Mouse (Mus musculus) ES-E14 (cell line): ENCODE results near the gene Col6a3.

Experiments used
- CHD2 ChIP-seq: IDR thresholded peaks from 2 replicates; pipeline ENCODE4 v1.6.1; 2014; ENCODE audit warnings: mild to moderate bottlenecking, low read depth, low read length, inconsistent platforms
- HCFC1 ChIP-seq: IDR thresholded peaks from 2 replicates; pipeline ENCODE4 v1.6.1; 2012; ENCODE audit warnings: low read length, inconsistent platforms, borderline replicate concordance; ENCODE audit not compliant: insufficient read depth
- MAFK ChIP-seq: IDR thresholded peaks from 2 replicates; pipeline ENCODE4 v1.6.1; 2014; ENCODE audit warnings: mild to moderate bottlenecking, low read depth, low read length, inconsistent platforms; ENCODE audit not compliant: insufficient read depth
- ZC3H11A ChIP-seq: IDR thresholded peaks from 2 replicates; pipeline ENCODE4 v1.6.1; 2012; ENCODE audit warnings: low read depth, mild to moderate bottlenecking, inconsistent platforms, low read length, borderline replicate concordance
- ZNF384 ChIP-seq: IDR thresholded peaks from 2 replicates; pipeline ENCODE4 v1.6.1; 2012; ENCODE audit warnings: low read depth, low read length, inconsistent platforms

DNA sequence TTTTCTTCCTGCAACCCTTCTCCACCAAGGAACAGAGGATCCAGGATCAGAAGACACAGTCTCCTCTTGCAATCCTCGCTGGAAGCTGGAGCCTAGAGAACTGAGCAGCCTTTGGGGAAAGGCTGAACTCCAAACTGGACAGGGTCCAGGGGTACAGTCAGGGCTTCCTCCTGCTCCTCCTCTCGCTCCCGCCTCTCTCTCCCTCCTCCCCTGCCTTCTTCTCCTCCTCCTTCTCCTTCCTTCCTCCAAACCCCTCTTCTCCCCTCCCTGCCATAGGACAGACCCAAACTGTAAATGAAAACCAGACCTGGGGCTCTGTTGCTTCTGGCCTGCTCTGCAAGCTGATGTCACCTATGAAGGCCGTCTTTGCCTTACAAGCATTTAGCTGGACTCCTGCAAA, at the start of gene Col6a3:
- TF ChIP-seq ZNF384 (no peak), CHD2 (no peak), HCFC1 (no peak), ZC3H11A (no peak), MAFK (no peak)
